Mouse (Mus musculus) intestine, postnatal 0 days (tissue): Measurements from ENCODE around the gene Syne4. TPM values are rescaled to one million over a fixed set of nuclear protein-coding genes. Genes with fewer than 3 reads are reported as not detected.
A peak's percentile ranks its signal among the peaks of the same experiment; 100 is the strongest.

Experiments
- ATAC-seq: fragments of 200-750 bp; cut with Nextera tagmentation; 2 replicates; pipeline ENCODE4 v1.8.0; 2017; ENCODE audit warnings: mild to moderate bottlenecking, moderate TSS enrichment, moderate library complexity
- H3K27ac ChIP-seq: fragments of 300-500 bp; sonication (generic); 2 replicates; pipeline ENCODE4 v1.5.1; 2014; ENCODE audit warnings: mild to moderate bottlenecking, low read depth, low read length, moderate library complexity
- H3K27me3 ChIP-seq: fragments of 300-500 bp; sonication (generic); replicated peaks from 2 replicates; pipeline ENCODE4 v1.6.1; 2014; ENCODE audit warnings: low read length, mixed read lengths; ENCODE audit not compliant: control insufficient read depth, insufficient read depth
- H3K36me3 ChIP-seq: fragments of 300-500 bp; sonication (generic); 2 replicates; pipeline ENCODE4 v1.6.1; 2014; ENCODE audit warnings: mild to moderate bottlenecking, moderate library complexity; ENCODE audit not compliant: control insufficient read depth, insufficient read depth
- H3K4me1 ChIP-seq: fragments of 300-500 bp; sonication (generic); replicated peaks from 2 replicates; pipeline ENCODE4 v1.6.1; 2014; ENCODE audit warnings: antibody characterized with exemption, low read length, mixed read lengths; ENCODE audit not compliant: control insufficient read depth, insufficient read depth
- H3K4me2 ChIP-seq: fragments of 300-500 bp; sonication (generic); replicated peaks from 2 replicates; pipeline ENCODE4 v1.6.1; 2014; ENCODE audit warnings: low read depth, mild to moderate bottlenecking, moderate library complexity
- H3K4me3 ChIP-seq: fragments of 300-500 bp; sonication (generic); 2 replicates; pipeline ENCODE4 v1.5.1; 2014; ENCODE audit warnings: low read depth, low read length
- H3K9ac ChIP-seq: fragments of 300-500 bp; sonication (generic); 2 replicates; pipeline ENCODE4 v1.6.1; 2014; ENCODE audit warnings: mild to moderate bottlenecking, low read depth, low read length
- H3K9me3 ChIP-seq: fragments of 300-500 bp; sonication (generic); 2 replicates; pipeline ENCODE4 v1.6.1; 2016; ENCODE audit warnings: mixed run types; ENCODE audit not compliant: control insufficient read depth
- CTCF ChIP-seq: sonication (generic); IDR thresholded peaks from 2 replicates; pipeline ENCODE4 v1.5.1; 2016; ENCODE audit warnings: low read depth, mild to moderate bottlenecking, control low read depth, antibody characterized with exemption, moderate library complexity
- WGBS: fragments of 180-500 bp; shearing (Covaris S2); extraction: QIAGEN DNeasy Blood & Tissue Kit; methylation state at CpG from one replicate; pipeline ENCODE4 v1.1.7; 2014; 5-methylcytosine and 5-hydroxymethylcytosine counted together
- polyA plus RNA-seq: library from polyadenylated mRNA; unstranded; fragments of >200 nt; fragmentation: Nextera tagmentation; extraction: Ambion mirVana; gene quantifications from 2 replicates; pipeline ENCODE4 v1.2.1, GENCODE M21; 2015

The Syne4 gene
- polyA plus RNA-seq, 1 experiment from 2014 or later: 12.5 TPM

- H3K9me3 ChIP-seq: no peaks in the 10 kb centered on the region
- 9% methylated on average over 13 of the region's 13 CpGs for WGBS
- H3K4me3 ChIP-seq: no peak overlapping the region
- H3K27ac ChIP-seq: no peak overlapping the region
- H3K4me2 ChIP-seq: no peak overlapping the region; the same call in 1 of the 2 replicates
- H3K4me1 ChIP-seq: peaks cover 4% of the 10 kb centered on the region; the same call in 1 of the 2 replicates
- peaks cover 18% of the 10 kb centered on the region; the same call in 1 of the 2 replicates for H3K27me3 ChIP-seq
- H3K9ac ChIP-seq: no peak overlapping the region
- H3K36me3 ChIP-seq: no peaks in the 10 kb centered on the region
- ATAC-seq: peak; percentile 67
- peak; percentile 87 for TF ChIP-seq CTCF
Observed at GRCm38 (mm10) chr7:30331887-30332286, 17.3 kb downstream of the Syne4 start.

GRCm38 (mm10) chr7:30332622-30333259, 18.1 kb downstream of the Syne4 start:
- WGBS: 65% methylated on average over 18 of the region's 18 CpGs

GRCm38 (mm10) chr7:30333436-30333835, 18.8 kb downstream of the Syne4 start:
- no peaks in the 10 kb centered on the region for H3K36me3 ChIP-seq
- WGBS: 17% methylated on average over 4 of the region's 4 CpGs
- no peaks in the 10 kb centered on the region for H3K9me3 ChIP-seq
- peak overlapping the region; percentile 6; the same call in 1 of the 2 replicates for H3K4me2 ChIP-seq
- peaks cover 18% of the 10 kb centered on the region; the same call in 1 of the 2 replicates for H3K27me3 ChIP-seq
- no peak overlapping the region for H3K4me3 ChIP-seq
- ATAC-seq: peak; percentile 69
- H3K4me1 ChIP-seq: peaks cover 4% of the 10 kb centered on the region; the same call in 1 of the 2 replicates
- no peak overlapping the region for H3K27ac ChIP-seq
- H3K9ac ChIP-seq: no peak overlapping the region
- no peak for TF ChIP-seq CTCF

More at GRCm38 (mm10) chr7:30332622-30333259, 18.1 kb downstream of the Syne4 start:
- H3K27me3 ChIP-seq: peaks cover 18% of the 10 kb centered on the region; the same call in 1 of the 2 replicates
- H3K9me3 ChIP-seq: no peaks in the 10 kb centered on the region
- ATAC-seq: no peak
- no peak overlapping the region for H3K4me2 ChIP-seq
- TF ChIP-seq CTCF: no peak
- H3K4me3 ChIP-seq: no peak overlapping the region
- H3K9ac ChIP-seq: no peak overlapping the region
- no peak overlapping the region for H3K27ac ChIP-seq
- no peaks in the 10 kb centered on the region for H3K36me3 ChIP-seq
- peaks cover 4% of the 10 kb centered on the region; the same call in 1 of the 2 replicates for H3K4me1 ChIP-seq

GRCm38 (mm10) chr7:30334563-30334962, 20.0 kb downstream of the Syne4 start:
- peaks cover 4% of the 10 kb centered on the region; the same call in 1 of the 2 replicates for H3K4me1 ChIP-seq
- no peak for ATAC-seq
- H3K36me3 ChIP-seq: no peaks in the 10 kb centered on the region
- WGBS: 67% methylated on average over 5 of the region's 5 CpGs
- H3K4me2 ChIP-seq: no peak overlapping the region
- no peak overlapping the region for H3K9ac ChIP-seq
- no peak overlapping the region for H3K4me3 ChIP-seq
- TF ChIP-seq CTCF: no peak
- no peak overlapping the region for H3K27ac ChIP-seq
- H3K27me3 ChIP-seq: peaks cover 18% of the 10 kb centered on the region; the same call in 1 of the 2 replicates
- no peaks in the 10 kb centered on the region for H3K9me3 ChIP-seq

- no peak for ATAC-seq
Observed at GRCm38 (mm10) chr7:30335688-30336087, 21.1 kb downstream of the Syne4 start.

GRCm38 (mm10) chr7:30336384-30336783, 21.8 kb downstream of the Syne4 start:
- no peaks in the 10 kb centered on the region for H3K36me3 ChIP-seq
- no peak overlapping the region for H3K9ac ChIP-seq
- H3K4me1 ChIP-seq: peaks cover 4% of the 10 kb centered on the region; the same call in 1 of the 2 replicates
- no peak overlapping the region for H3K4me3 ChIP-seq
- 0 out of 2 replicates have a peak, but pooled peaks cover 11% of the 10 kb centered on the region for H3K27me3 ChIP-seq
- no peak overlapping the region for H3K27ac ChIP-seq
- no peak; the same call in 1 of the 2 replicates for ATAC-seq
- peak; percentile 97 for TF ChIP-seq CTCF
- H3K9me3 ChIP-seq: no peaks in the 10 kb centered on the region
- whole genome bisulfite sequencing: 2% methylated on average over 9 of the region's 9 CpGs
- no peak overlapping the region for H3K4me2 ChIP-seq

More at GRCm38 (mm10) chr7:30335688-30336087, 21.1 kb downstream of the Syne4 start:
- WGBS: 79% methylated on average over 6 of the region's 6 CpGs
- Histone ChIP-seq H3K4me3 (no peak overlapping the region), H3K27me3 (peaks cover 16% of the 10 kb centered on the region; the same call in 1 of the 2 replicates), H3K4me1 (peaks cover 4% of the 10 kb centered on the region; the same call in 1 of the 2 replicates), H3K27ac (no peak overlapping the region), H3K9me3 (no peaks in the 10 kb centered on the region), H3K9ac (no peak overlapping the region), H3K4me2 (no peak overlapping the region), H3K36me3 (no peaks in the 10 kb centered on the region)
- TF ChIP-seq CTCF: no peak
